Mouse (Mus musculus) forebrain, embryonic 16.5 days (tissue): ENCODE data around the gene Rap1a. TPM values are rescaled to one million over a fixed set of nuclear protein-coding genes. Genes with fewer than 3 reads are reported as not detected.

ENCODE experiments used
- ATAC-seq: fragments of 200-750 bp; cut with Nextera tagmentation; 2 replicates; pipeline ENCODE4 v1.8.0; 2017; ENCODE audit warnings: mild to moderate bottlenecking, moderate library complexity
- H3K27ac ChIP-seq: fragments of 300-500 bp; sonication (generic); 2 replicates; pipeline ENCODE4 v1.5.1; 2014; ENCODE audit warnings: low read length, control low read depth
- H3K27me3 ChIP-seq: fragments of 300-500 bp; sonication (generic); replicated peaks from 2 replicates; pipeline ENCODE4 v1.6.1; 2014; ENCODE audit warnings: low read length; ENCODE audit not compliant: control insufficient read depth, insufficient read depth
- H3K36me3 ChIP-seq: fragments of 300-500 bp; sonication (generic); 2 replicates; pipeline ENCODE4 v1.6.1; 2014; ENCODE audit not compliant: control insufficient read depth, insufficient read depth
- H3K4me1 ChIP-seq: fragments of 300-500 bp; sonication (generic); replicated peaks from 2 replicates; pipeline ENCODE4 v1.6.1; 2014; ENCODE audit warnings: low read length; ENCODE audit not compliant: control insufficient read depth, insufficient read depth
- H3K4me2 ChIP-seq: fragments of 300-500 bp; sonication (generic); 2 replicates; pipeline ENCODE4 v1.6.1; 2014; ENCODE audit warnings: mild to moderate bottlenecking, low read length, control low read depth
- H3K4me3 ChIP-seq: fragments of 300-500 bp; sonication (generic); replicated peaks from 2 replicates; pipeline ENCODE4 v1.5.1; 2014; ENCODE audit warnings: mild to moderate bottlenecking, low read length, control low read depth
- H3K9ac ChIP-seq: fragments of 300-500 bp; sonication (generic); replicated peaks from 2 replicates; pipeline ENCODE4 v1.6.1; 2014; ENCODE audit warnings: low read depth, low read length, control low read depth
- H3K9me3 ChIP-seq: fragments of 300-500 bp; sonication (generic); 2 replicates; pipeline ENCODE4 v1.6.1; 2016; ENCODE audit warnings: low read length; ENCODE audit not compliant: control insufficient read depth
- WGBS: fragments of 180-500 bp; shearing (Covaris S2); extraction: QIAGEN DNeasy Blood & Tissue Kit; methylation state at CpG from one replicate; pipeline ENCODE4 v1.1.7; 2014; 5-methylcytosine and 5-hydroxymethylcytosine counted together
- polyA plus RNA-seq: library from polyadenylated mRNA; unstranded; fragments of >200 nt; fragmentation: Nextera tagmentation; extraction: Ambion mirVana; gene quantifications from 2 replicates; pipeline ENCODE4 v1.2.1, GENCODE M21; 2015

Gene Rap1a
- polyA plus RNA-seq, 1 experiment from 2014 or later = 67.7 TPM

DNA sequence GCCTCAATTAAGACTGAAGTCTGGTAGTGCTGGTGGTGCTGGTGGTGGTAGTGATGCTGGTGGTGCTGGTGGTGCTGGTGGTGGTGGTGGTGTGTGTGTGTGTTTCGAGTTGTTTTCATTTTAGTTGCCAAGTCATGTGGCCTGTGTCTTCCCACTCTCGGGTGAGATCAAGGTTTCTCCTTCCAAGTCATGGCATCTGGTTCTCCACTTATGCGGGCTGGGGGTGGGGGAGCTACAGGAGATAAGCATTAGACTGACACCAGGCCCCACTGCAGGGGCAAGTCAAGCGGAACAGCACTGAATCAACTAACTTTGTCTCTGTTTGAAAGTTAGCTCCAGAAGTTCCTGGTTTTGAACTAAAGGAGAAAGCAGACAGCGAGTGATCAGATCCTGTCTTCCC, 23.0 kb upstream of the Rap1a start:
- no peak overlapping the region for H3K4me2 ChIP-seq
- no peak overlapping the region for H3K4me3 ChIP-seq
- H3K27me3 ChIP-seq = no peaks in the 10 kb centered on the region
- H3K9me3 ChIP-seq = no peaks in the 10 kb centered on the region
- ATAC-seq = no peak
- H3K27ac ChIP-seq = no peak overlapping the region
- H3K9ac ChIP-seq = no peak overlapping the region
- no peaks in the 10 kb centered on the region for H3K4me1 ChIP-seq
- whole genome bisulfite sequencing = 61% methylated on average over 5 of the region's 5 CpGs
- H3K36me3 ChIP-seq = no peaks in the 10 kb centered on the region

- no peaks in the 10 kb centered on the region for H3K4me1 ChIP-seq
- no peak overlapping the region for H3K9ac ChIP-seq
- ATAC-seq = no peak
- H3K9me3 ChIP-seq = no peaks in the 10 kb centered on the region
- no peaks in the 10 kb centered on the region for H3K36me3 ChIP-seq
- no peak overlapping the region for H3K27ac ChIP-seq
- no peak overlapping the region for H3K4me3 ChIP-seq
- no peak overlapping the region for H3K4me2 ChIP-seq
- H3K27me3 ChIP-seq = no peaks in the 10 kb centered on the region
Observed at GRCm38 (mm10) chr3:105823609-105824008, 22.5 kb upstream of the Rap1a start.

DNA sequence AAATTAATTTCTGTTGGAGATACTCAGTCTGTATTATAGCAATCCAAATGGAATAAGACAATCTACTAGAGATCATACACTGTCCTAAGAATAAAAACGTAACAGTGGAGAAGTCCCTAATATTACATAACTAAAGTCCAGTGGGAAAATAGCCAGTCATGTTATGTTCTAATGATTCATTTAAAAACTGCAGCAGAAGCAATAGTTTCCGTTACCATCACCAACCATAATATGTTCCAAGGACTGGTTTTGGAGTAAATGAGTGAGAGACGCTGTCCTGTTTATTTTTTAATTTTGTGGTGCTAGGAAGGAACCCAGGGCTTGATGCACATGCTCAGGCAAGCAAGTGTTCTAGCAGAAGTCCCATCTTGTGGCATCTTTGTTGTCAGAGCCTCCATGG, 20.4 kb upstream of the Rap1a start:
- H3K4me3 ChIP-seq = no peak overlapping the region
- no peak overlapping the region for H3K9ac ChIP-seq
- H3K4me1 ChIP-seq = no peaks in the 10 kb centered on the region
- H3K27ac ChIP-seq = no peak overlapping the region
- no peak for ATAC-seq
- no peak overlapping the region for H3K4me2 ChIP-seq
- 92% methylated on average over 3 of the region's 3 CpGs for WGBS
- H3K9me3 ChIP-seq = no peaks in the 10 kb centered on the region
- H3K36me3 ChIP-seq = no peaks in the 10 kb centered on the region
- no peaks in the 10 kb centered on the region for H3K27me3 ChIP-seq

GRCm38 (mm10) chr3:105820272-105820671, 19.1 kb upstream of the Rap1a start:
- H3K27me3 ChIP-seq = no peaks in the 10 kb centered on the region
- H3K9me3 ChIP-seq = no peaks in the 10 kb centered on the region
- H3K27ac ChIP-seq = no peak overlapping the region
- no peak overlapping the region for H3K9ac ChIP-seq
- no peak overlapping the region for H3K4me2 ChIP-seq
- no peaks in the 10 kb centered on the region for H3K4me1 ChIP-seq
- H3K36me3 ChIP-seq = no peaks in the 10 kb centered on the region
- no peak for ATAC-seq
- no peak overlapping the region for H3K4me3 ChIP-seq
- WGBS = 89% methylated on average over 3 of the region's 3 CpGs

GRCm38 (mm10) chr3:105818130-105819004, 17.2 kb upstream of the Rap1a start:
- Histone ChIP-seq H3K27me3 (no peaks in the 10 kb centered on the region), H3K4me2 (no peak overlapping the region), H3K4me3 (no peak overlapping the region), H3K27ac (no peak overlapping the region), H3K4me1 (no peaks in the 10 kb centered on the region), H3K9ac (no peak overlapping the region), H3K36me3 (no peaks in the 10 kb centered on the region), H3K9me3 (no peaks in the 10 kb centered on the region)
- whole genome bisulfite sequencing = 68% methylated on average over 6 of the region's 6 CpGs
- no peak for ATAC-seq

DNA sequence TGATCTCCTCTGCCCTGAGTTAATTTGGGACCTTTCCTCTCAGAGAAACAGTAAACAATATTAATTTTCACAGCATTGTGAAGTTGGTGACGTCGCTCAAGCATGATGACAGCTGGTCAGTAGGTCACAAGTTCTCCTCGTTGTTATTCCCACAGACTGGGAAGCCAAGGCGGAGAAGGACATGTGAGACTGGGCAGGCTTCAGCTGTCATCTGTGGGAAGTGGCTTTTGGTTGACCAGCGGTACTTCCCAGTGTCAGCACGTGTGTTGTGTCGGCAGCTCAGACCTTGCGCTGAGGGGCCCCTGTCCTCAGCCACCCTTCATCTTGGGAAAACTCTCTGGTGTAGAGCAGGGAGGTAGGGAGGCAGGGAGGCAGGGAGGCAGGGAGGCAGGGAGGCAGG, 15.0 kb upstream of the Rap1a start:
- H3K4me1 ChIP-seq = no peaks in the 10 kb centered on the region
- no peak for ATAC-seq
- no peaks in the 10 kb centered on the region for H3K36me3 ChIP-seq
- no peak overlapping the region for H3K4me3 ChIP-seq
- H3K9ac ChIP-seq = no peak overlapping the region
- no peak overlapping the region for H3K4me2 ChIP-seq
- WGBS = 86% methylated on average over 8 of the region's 8 CpGs
- no peaks in the 10 kb centered on the region for H3K27me3 ChIP-seq
- H3K9me3 ChIP-seq = no peaks in the 10 kb centered on the region
- H3K27ac ChIP-seq = no peak overlapping the region

DNA sequence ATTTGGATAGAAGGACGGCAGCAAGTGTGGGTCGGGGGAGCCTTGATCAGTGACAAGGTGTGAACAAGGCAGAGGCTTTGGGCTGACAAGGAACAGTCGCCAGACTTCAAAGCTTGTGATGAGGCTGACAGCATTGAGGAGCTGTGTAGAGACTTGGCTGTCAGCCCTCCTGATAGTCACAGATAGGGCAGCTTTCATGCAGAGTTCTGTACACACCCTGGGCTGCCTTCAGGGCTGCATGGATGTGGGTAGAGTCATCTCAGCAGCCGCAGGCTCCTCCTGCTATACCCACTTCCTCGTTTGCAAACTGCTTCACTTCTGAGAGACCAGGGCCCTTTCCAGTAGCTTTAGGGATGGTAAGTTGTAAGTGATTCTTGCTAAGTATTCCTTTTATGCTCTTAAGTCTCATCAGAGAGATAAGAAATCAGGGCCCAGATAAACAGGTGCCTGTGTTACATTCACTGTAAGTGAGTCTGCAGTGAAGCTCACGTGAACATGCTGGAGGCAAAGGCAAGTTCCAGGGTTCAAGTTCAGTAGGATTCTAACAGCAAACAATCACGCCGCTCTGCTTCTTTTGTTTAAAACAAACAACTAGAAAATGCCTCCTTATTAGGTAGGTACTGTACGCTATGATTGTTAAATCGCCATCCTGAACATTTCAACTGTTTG, 14.2 kb upstream of the Rap1a start:
- peak; percentile 49; the same call in 1 of the 2 replicates for ATAC-seq
- WGBS = 84% methylated on average over 10 of the region's 10 CpGs
- Histone ChIP-seq H3K4me2 (no peak overlapping the region), H3K27me3 (no peaks in the 10 kb centered on the region), H3K36me3 (no peaks in the 10 kb centered on the region), H3K9me3 (no peaks in the 10 kb centered on the region), H3K27ac (no peak overlapping the region), H3K4me3 (no peak overlapping the region), H3K4me1 (no peaks in the 10 kb centered on the region), H3K9ac (no peak overlapping the region)

GRCm38 (mm10) chr3:105811146-105811545, 10.0 kb upstream of the Rap1a start:
- H3K4me3 ChIP-seq = no peak overlapping the region
- H3K9ac ChIP-seq = no peak overlapping the region
- H3K36me3 ChIP-seq = no peaks in the 10 kb centered on the region
- H3K4me2 ChIP-seq = no peak overlapping the region
- no peaks in the 10 kb centered on the region for H3K27me3 ChIP-seq
- WGBS = 95% methylated on average over 2 of the region's 2 CpGs
- H3K27ac ChIP-seq = no peak overlapping the region
- H3K9me3 ChIP-seq = no peaks in the 10 kb centered on the region
- no peaks in the 10 kb centered on the region for H3K4me1 ChIP-seq
- no peak for ATAC-seq

DNA sequence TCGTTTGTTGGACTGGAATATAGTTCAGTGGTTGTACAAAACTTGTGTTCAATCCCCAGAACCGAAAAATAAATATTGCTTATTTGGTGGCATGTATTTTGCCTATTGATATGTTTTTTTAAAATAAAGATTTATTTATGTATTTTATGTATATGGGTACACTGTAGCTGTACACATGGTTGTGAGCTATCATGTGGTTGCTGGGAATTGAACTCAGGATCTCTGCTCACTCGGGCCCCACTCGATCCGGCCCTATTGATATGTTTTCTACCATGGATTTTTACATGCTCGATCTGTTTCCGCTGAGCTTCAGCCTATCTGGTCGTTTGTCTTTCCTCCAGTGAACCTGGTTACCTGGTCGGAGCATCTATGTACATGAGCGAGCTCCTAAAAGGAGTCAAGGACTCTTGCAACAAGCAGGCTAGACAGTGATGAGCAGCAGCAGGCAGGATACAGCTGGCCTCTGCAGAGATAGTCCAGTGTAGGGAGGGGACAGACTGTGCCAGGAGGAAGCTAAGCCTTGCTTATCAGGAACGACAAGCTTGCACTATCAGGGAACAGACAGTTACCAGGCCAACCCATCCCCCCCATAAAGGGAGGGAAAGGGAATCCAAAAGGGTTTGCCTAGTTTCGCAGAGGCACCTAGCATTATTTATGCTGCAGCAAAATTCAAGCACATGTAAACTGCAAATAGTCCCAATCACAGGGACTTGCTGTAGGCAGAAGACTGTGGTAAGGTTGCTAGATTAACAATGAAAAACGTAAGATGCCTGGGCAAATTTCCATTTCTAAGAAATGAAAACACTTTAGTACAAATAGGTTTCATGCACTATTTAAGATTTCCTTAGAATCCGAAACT, 7.3 kb upstream of the Rap1a start:
- no peak overlapping the region for H3K9ac ChIP-seq
- no peaks in the 10 kb centered on the region for H3K9me3 ChIP-seq
- H3K4me3 ChIP-seq = no peak overlapping the region
- H3K36me3 ChIP-seq = no peaks in the 10 kb centered on the region
- no peaks in the 10 kb centered on the region for H3K27me3 ChIP-seq
- ATAC-seq = no peak
- 77% methylated on average over 14 of the region's 14 CpGs for WGBS
- no peak overlapping the region for H3K27ac ChIP-seq
- no peaks in the 10 kb centered on the region for H3K4me1 ChIP-seq
- H3K4me2 ChIP-seq = no peak overlapping the region
